Mouse (Mus musculus) testis, adult 2 months (tissue): ENCODE results near the gene Acot7. TPM values are rescaled to one million over a fixed set of nuclear protein-coding genes. Genes with fewer than 3 reads are reported as not detected.

Source experiments
- H3K27ac ChIP-seq: fragments of 200-500 bp; 2 replicates; pipeline ENCODE4 v1.5.1; 2012; ENCODE audit warnings: low read depth, low read length; ENCODE audit not compliant: control insufficient read depth, insufficient read depth
- H3K27me3 ChIP-seq: fragments of 200-500 bp; 2 replicates; pipeline ENCODE4 v1.6.1; 2012; ENCODE audit warnings: mild to moderate bottlenecking, low read length, moderate library complexity; ENCODE audit not compliant: control insufficient read depth, insufficient read depth
- H3K36me3 ChIP-seq: fragments of 200-500 bp; 2 replicates; pipeline ENCODE4 v1.6.1; 2012; ENCODE audit warnings: mild to moderate bottlenecking, low read length; ENCODE audit not compliant: control insufficient read depth, insufficient read depth
- H3K4me1 ChIP-seq: fragments of 200-500 bp; 2 replicates; pipeline ENCODE4 v1.6.1; 2012; ENCODE audit warnings: low read length; ENCODE audit not compliant: control insufficient read depth, insufficient read depth
- H3K4me3 ChIP-seq: fragments of 200-500 bp; 2 replicates; pipeline ENCODE4 v1.5.1; 2012; ENCODE audit warnings: low read depth, mild to moderate bottlenecking, low read length, moderate library complexity, mixed read lengths; ENCODE audit not compliant: control insufficient read depth
- CTCF ChIP-seq: fragments of 200-500 bp; IDR thresholded peaks from 2 replicates; pipeline ENCODE4 v1.5.1; 2012; ENCODE audit warnings: low read depth, mild to moderate bottlenecking, inconsistent platforms, low read length, moderate library complexity; ENCODE audit not compliant: control insufficient read depth, insufficient read depth, insufficient replicate concordance
- POLR2A ChIP-seq: fragments of 200-500 bp; IDR thresholded peaks from 2 replicates; pipeline ENCODE4 v1.6.1; 2012; ENCODE audit warnings: low read depth, mild to moderate bottlenecking, inconsistent platforms, low read length, moderate library complexity; ENCODE audit not compliant: control insufficient read depth
- polyA plus RNA-seq: library from polyadenylated mRNA; depleted of rRNA; stranded (reverse); fragments of >200 nt; gene quantifications from 2 replicates; pipeline ENCODE4 v1.2.3, GENCODE M21; 2012

The Acot7 gene
- polyA plus RNA-seq, 1 experiment: 685 TPM

GRCm38 (mm10) chr4:152250615-152251014 lies 72.7 kb downstream of the Acot7 start:
- no peaks in the 10 kb centered on the region for H3K27me3 ChIP-seq
- H3K27ac ChIP-seq: no peak overlapping the region
- no peak overlapping the region for H3K4me3 ChIP-seq
- peaks cover 3% of the 10 kb centered on the region for H3K36me3 ChIP-seq
- TF ChIP-seq POLR2A: no peak
- TF ChIP-seq CTCF: no peak
- no peaks in the 10 kb centered on the region for H3K4me1 ChIP-seq

- H3K27me3 ChIP-seq: no peaks in the 10 kb centered on the region
- TF ChIP-seq CTCF (no peak), POLR2A (no peak)
- no peaks in the 10 kb centered on the region; the same call in 1 of the 2 replicates for H3K4me1 ChIP-seq
- no peak overlapping the region for H3K4me3 ChIP-seq
- H3K27ac ChIP-seq: no peak overlapping the region
- H3K36me3 ChIP-seq: peaks cover 3% of the 10 kb centered on the region
These were observed 75.3 kb downstream of the Acot7 start for GRCm38 (mm10) chr4:152253183-152253759.

- H3K36me3 ChIP-seq: peaks cover 3% of the 10 kb centered on the region
- H3K4me1 ChIP-seq: no peaks in the 10 kb centered on the region; the same call in 1 of the 2 replicates
- H3K27me3 ChIP-seq: no peaks in the 10 kb centered on the region
- no peak for TF ChIP-seq POLR2A
- TF ChIP-seq CTCF: no peak
- no peak overlapping the region for H3K27ac ChIP-seq
- H3K4me3 ChIP-seq: no peak overlapping the region
These were observed 79.1 kb downstream of the Acot7 start for GRCm38 (mm10) chr4:152257070-152257469.

DNA sequence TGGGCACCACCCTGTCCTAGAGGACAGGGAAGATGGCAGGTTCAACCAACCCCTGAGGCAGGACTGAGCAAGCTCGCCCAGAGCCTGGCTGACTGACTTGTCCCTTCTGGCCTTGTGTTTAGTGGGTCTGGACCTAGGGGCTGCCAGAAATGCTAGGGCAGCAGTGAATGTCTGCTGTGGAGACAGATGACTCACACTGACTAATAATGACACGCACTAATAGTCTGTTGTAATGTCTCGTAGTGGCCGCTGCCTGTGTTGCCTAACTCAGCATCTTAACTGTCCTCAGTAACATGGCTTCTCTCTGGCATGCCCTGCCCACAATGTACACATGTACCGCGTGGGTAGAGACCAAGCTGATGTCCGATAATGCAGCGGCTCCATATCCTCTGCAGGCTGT lies 82.5 kb downstream of the Acot7 start:
- H3K27ac ChIP-seq: no peak overlapping the region
- TF ChIP-seq POLR2A: no peak
- no peak overlapping the region for H3K4me3 ChIP-seq
- no peaks in the 10 kb centered on the region for H3K27me3 ChIP-seq
- no peaks in the 10 kb centered on the region; the same call in 1 of the 2 replicates for H3K4me1 ChIP-seq
- peaks cover under 1% of the 10 kb centered on the region for H3K36me3 ChIP-seq

- TF ChIP-seq CTCF (no peak), POLR2A (no peak)
- no peaks in the 10 kb centered on the region; the same call in 1 of the 2 replicates for H3K4me1 ChIP-seq
These were observed 84.3 kb downstream of the Acot7 start for GRCm38 (mm10) chr4:152262187-152262586.

GRCm38 (mm10) chr4:152263089-152263488 lies 85.2 kb downstream of the Acot7 start:
- Histone ChIP-seq H3K36me3 (no peaks in the 10 kb centered on the region; the same call in none of the 2 replicates), H3K27ac (no peak overlapping the region), H3K27me3 (no peaks in the 10 kb centered on the region), H3K4me1 (no peaks in the 10 kb centered on the region), H3K4me3 (no peak overlapping the region)
- TF ChIP-seq POLR2A (no peak), CTCF (no peak)

More at GRCm38 (mm10) chr4:152262187-152262586, 84.3 kb downstream of the Acot7 start:
- no peak overlapping the region for H3K27ac ChIP-seq
- H3K36me3 ChIP-seq: no peaks in the 10 kb centered on the region; the same call in none of the 2 replicates
- H3K27me3 ChIP-seq: no peaks in the 10 kb centered on the region
- H3K4me3 ChIP-seq: no peak overlapping the region

DNA sequence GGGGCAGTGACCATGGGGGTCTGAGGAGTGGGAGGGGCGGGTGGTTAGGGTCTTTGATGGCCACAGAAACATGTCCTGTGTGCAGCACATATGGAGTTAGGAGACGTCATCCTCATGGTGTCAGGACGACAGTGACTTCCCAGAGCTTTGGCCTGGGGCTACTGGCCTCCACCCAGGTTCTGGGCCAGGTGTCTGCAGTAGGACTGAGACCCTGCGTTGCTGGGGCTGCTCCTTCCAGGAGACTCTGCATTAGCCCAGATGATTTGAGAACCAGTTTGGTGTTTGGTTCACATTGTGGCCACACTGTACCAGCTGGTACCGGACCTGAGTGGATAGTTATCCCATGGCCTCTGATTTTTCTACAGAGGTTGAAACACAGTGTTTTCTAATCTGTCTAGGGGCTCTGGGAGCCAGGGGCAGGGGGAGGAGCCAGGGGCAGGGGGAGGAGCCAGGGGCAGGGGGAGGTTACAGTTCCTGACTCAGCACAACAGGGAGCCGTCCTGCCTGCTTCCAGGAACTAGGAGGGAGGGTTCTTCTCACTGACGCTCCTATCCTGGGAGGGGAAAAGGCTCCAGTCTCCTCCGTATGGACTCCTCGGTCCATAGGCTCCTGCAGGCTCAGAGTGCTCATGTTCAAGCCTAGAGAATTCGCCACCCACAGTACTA lies 85.7 kb downstream of the Acot7 start:
- TF ChIP-seq POLR2A (no peak), CTCF (no peak)
- Histone ChIP-seq H3K4me1 (no peaks in the 10 kb centered on the region), H3K27me3 (no peaks in the 10 kb centered on the region), H3K4me3 (no peak overlapping the region), H3K27ac (no peak overlapping the region), H3K36me3 (no peaks in the 10 kb centered on the region; the same call in none of the 2 replicates)
